Comparison of ENCODE assay signal across 8 mouse cellular contexts in genomic region chr8:85299434-85300077, GRCm38 (mm10). TPM values are rescaled to one million over a fixed set of nuclear protein-coding genes. Genes with fewer than 3 reads are reported as not detected.
DNase-seq lines count a peak whose midpoint lies in the region; ATAC-seq and TF ChIP-seq lines count a peak whose summit lies in the region.

Gene Orc6, plus strand, starts transcription at chr8:85299632.
Gene Vps35, minus strand, starts transcription at chr8:85299802.

- peak within 1 kb of the TSS; percentile 98 for H3K27ac ChIP-seq in cortical plate, adult 2 months (ENCODE audit: insufficient read depth, low read length)

- peak; percentile 92 for TF ChIP-seq POLR2A in cortical plate, adult 2 months (IDR thresholded peaks at IDR 0.05; ENCODE audit: extremely low read depth, insufficient read depth, low read length)

- no peaks in the 10 kb centered on the region for H3K27me3 ChIP-seq in megakaryocyte, embryonic 14.5 days (replicated peaks)

- peaks cover 2% of the 10 kb centered on the region; the same call in 1 of the 2 replicates for H3K4me1 ChIP-seq in cortical plate, adult 2 months (ENCODE audit: control insufficient read depth, insufficient read depth, low read length)
- H3K4me1 ChIP-seq in megakaryocyte, embryonic 14.5 days, result peaks cover 36% of the 10 kb centered on the region

- H3K4me3 ChIP-seq in cortical plate, adult 2 months (ENCODE audit: insufficient read depth, low read length), result peak within 1 kb of the TSS; percentile 63
- H3K4me3 ChIP-seq in megakaryocyte, embryonic 14.5 days (replicated peaks), result peak within 1 kb of the TSS; percentile 97

- peaks cover 32% of the 10 kb centered on the region for H3K36me3 ChIP-seq in megakaryocyte, embryonic 14.5 days (replicated peaks; ENCODE audit: low read length)

- TF ChIP-seq CTCF in cortical plate, adult 2 months (IDR thresholded peaks at IDR 0.05; ENCODE audit: extremely low read depth, insufficient read depth, low read length), result no peak

- no peaks in the 10 kb centered on the region for H3K9me3 ChIP-seq in megakaryocyte, embryonic 14.5 days

- ATAC-seq in activated CD4-positive, CD25-positive, alpha-beta regulatory T cell, adult 4 months, result peak; percentile 91

- DNase-seq in gastrocnemius, adult 8-10 months (ENCODE audit: low spot score in 2 of 2), result peak; percentile 93 to 95
- peak; percentile 90 for DNase-seq in hindlimb bud, embryonic 11.5 days (ENCODE audit: extremely low spot score, low read depth, low spot score)
- DNase-seq in left cerebral cortex, adult 8-10 months (ENCODE audit: low spot score in 2 of 2), result peak; percentile 93 to 94
- DNase-seq in right cerebral cortex, postnatal 10 days (ENCODE audit: low spot score in 2 of 2), result peak; percentile 98
- peak; percentile 94 for DNase-seq in urinary bladder, postnatal 25 days (ENCODE audit: low spot score)

RNA-seq across cellular contexts. Expression of gene Orc6, which starts in this region (rescaled TPM):
- polyA plus RNA-seq in activated CD4-positive, CD25-positive, alpha-beta regulatory T cell, adult 4 months (2017; shearing (Covaris generic)), result 10 to 100 TPM; 46.3 to 53.2 TPM
- polyA plus RNA-seq in cortical plate, adult 2 months (2012; rRNA removed), result 39.5 and 43.4 TPM in 2 replicates
- total RNA-seq in gastrocnemius, adult 8-10 months (2022), result 1 to 10 TPM; 3.0 to 4.0 (median 3.2) TPM
- total RNA-seq in left cerebral cortex, adult 8-10 months (2022), result 10 to 100 TPM; 25.7 to 30.9 (median 28.3) TPM
- 5.9 TPM in 1 of 2 replicates, not detected in the other for polyA plus RNA-seq in megakaryocyte, embryonic 14.5 days (2012; ENCODE audit: insufficient read depth, low replicate concordance)

RNA-seq across cellular contexts. Expression of gene Vps35, which starts in this region (rescaled TPM):
- polyA plus RNA-seq in activated CD4-positive, CD25-positive, alpha-beta regulatory T cell, adult 4 months (2017; shearing (Covaris generic)), result 100 to 1,000 TPM; 101 to 109 TPM
- polyA plus RNA-seq in cortical plate, adult 2 months (2012; rRNA removed), result 81.2 and 84.2 TPM in 2 replicates
- 10 to 100 TPM; 54.5 to 57.3 (median 55.8) TPM for total RNA-seq in gastrocnemius, adult 8-10 months (2022)
- 100 to 1,000 TPM; 121 to 134 (median 127) TPM for total RNA-seq in left cerebral cortex, adult 8-10 months (2022)
- polyA plus RNA-seq in megakaryocyte, embryonic 14.5 days (2012; ENCODE audit: insufficient read depth, low replicate concordance), result 3.8 TPM in 1 of 2 replicates, not detected in the other

Comparison
In these comparisons a context has a peak if more than half of its experiments do, and no peak if none do; other contexts are left out.
1. Peak in every context shown above with its lines: DNase-seq, ATAC-seq, H3K4me3 ChIP-seq and H3K27ac ChIP-seq.
2. RNA of gene Orc6 (total RNA-seq): 25.7 to 30.9 TPM in left cerebral cortex, adult 8-10 months; 3.0 to 4.0 TPM in gastrocnemius, adult 8-10 months; every median in the first group is over 4 times any median in the second.
3. RNA of gene Vps35 (polyA plus RNA-seq): 101 to 109 TPM in activated CD4-positive, CD25-positive, alpha-beta regulatory T cell, adult 4 months and 81.2 to 84.2 TPM in cortical plate, adult 2 months; 3.8 TPM in megakaryocyte, embryonic 14.5 days; every median in the first group is over 10 times any median in the second.